Mouse (Mus musculus) liver, postnatal 0 days (tissue): ENCODE data around the gene Slc12a8. TPM values are rescaled to one million over a fixed set of nuclear protein-coding genes. Genes with fewer than 3 reads are reported as not detected.
A peak's percentile ranks its signal among the peaks of the same experiment; 100 is the strongest.

Source experiments
- ATAC-seq: fragments of 200-750 bp; cut with Nextera tagmentation; 2 replicates; pipeline ENCODE4 v1.8.0; 2017; ENCODE audit warnings: mild to moderate bottlenecking, moderate library complexity
- DNase-seq: peaks from one replicate; pipeline ENCODE4 v3.0.0-alpha.2; 2016
- H3K27ac ChIP-seq: fragments of 300-500 bp; sonication (generic); 2 replicates; pipeline ENCODE4 v1.5.1; 2014; ENCODE audit warnings: antibody characterized with exemption, moderate library complexity, mild to moderate bottlenecking, low read depth
- H3K27me3 ChIP-seq: fragments of 300-500 bp; sonication (generic); 2 replicates; pipeline ENCODE4 v1.6.1; 2014; ENCODE audit warnings: low read length, control low read depth, mixed read lengths; ENCODE audit not compliant: insufficient read depth
- H3K36me3 ChIP-seq: fragments of 300-500 bp; sonication (generic); replicated peaks from 2 replicates; pipeline ENCODE4 v1.6.1; 2014; ENCODE audit warnings: mild to moderate bottlenecking, control low read depth, low read length, moderate library complexity, mixed read lengths; ENCODE audit not compliant: insufficient read depth
- H3K4me1 ChIP-seq: fragments of 300-500 bp; sonication (generic); 2 replicates; pipeline ENCODE4 v1.6.1; 2014; ENCODE audit warnings: antibody characterized with exemption, mild to moderate bottlenecking, control low read depth; ENCODE audit not compliant: insufficient read depth
- H3K4me2 ChIP-seq: fragments of 300-500 bp; sonication (generic); 2 replicates; pipeline ENCODE4 v1.6.1; 2014; ENCODE audit warnings: low read depth, mild to moderate bottlenecking, low read length, moderate library complexity, mixed read lengths
- H3K4me3 ChIP-seq: fragments of 300-500 bp; sonication (generic); 2 replicates; pipeline ENCODE4 v1.5.1; 2014; ENCODE audit warnings: low read depth, low read length
- H3K9ac ChIP-seq: fragments of 300-500 bp; sonication (generic); replicated peaks from 2 replicates; pipeline ENCODE4 v1.6.1; 2014; ENCODE audit warnings: mild to moderate bottlenecking, moderate library complexity
- H3K9me3 ChIP-seq: fragments of 300-500 bp; sonication (generic); 2 replicates; pipeline ENCODE4 v1.6.1; 2016; ENCODE audit warnings: mild to moderate bottlenecking, control low read depth, low read length, mixed read lengths
- CTCF ChIP-seq: sonication (generic); IDR thresholded peaks from 2 replicates; pipeline ENCODE4 v1.5.1; 2016; ENCODE audit warnings: antibody characterized with exemption, low read depth
- EP300 ChIP-seq: IDR thresholded peaks from 2 replicates; pipeline ENCODE4 v1.6.1; 2016; ENCODE audit warnings: antibody characterized with exemption, low read depth, mild to moderate bottlenecking
- WGBS: fragments of 180-500 bp; shearing (Covaris S2); extraction: QIAGEN DNeasy Blood & Tissue Kit; methylation state at CpG from one replicate; pipeline ENCODE4 v1.1.7; 2014; ENCODE audit not compliant: insufficient replicate concordance; 5-methylcytosine and 5-hydroxymethylcytosine counted together
- polyA plus RNA-seq: library from polyadenylated mRNA; unstranded; fragments of >200 nt; fragmentation: Nextera tagmentation; extraction: Ambion mirVana; gene quantifications from 2 replicates; pipeline ENCODE4 v1.2.1, GENCODE M21; 2015

Slc12a8 gene
- polyA plus RNA-seq, 1 experiment from 2014 or later = 0.18 TPM

GRCm38 (mm10) chr16:33531184-33531583 lies 14.1 kb downstream of the Slc12a8 start:
- Histone ChIP-seq H3K27me3 (no peaks in the 10 kb centered on the region), H3K27ac (peak overlapping the region; percentile 6; the same call in 1 of the 2 replicates), H3K4me1 (no peaks in the 10 kb centered on the region), H3K9ac (no peak overlapping the region), H3K4me2 (no peak overlapping the region), H3K36me3 (no peaks in the 10 kb centered on the region), H3K4me3 (no peak overlapping the region), H3K9me3 (no peaks in the 10 kb centered on the region)
- TF ChIP-seq EP300 (no peak), CTCF (no peak)
- 0 out of 2 replicates have a peak, but pooled peaks have one; percentile 17 for ATAC-seq
- no peak for DNase-seq
- WGBS = 53% methylated on average over 8 of the region's 8 CpGs

- Histone ChIP-seq H3K4me1 (no peaks in the 10 kb centered on the region), H3K36me3 (no peaks in the 10 kb centered on the region), H3K9ac (no peak overlapping the region), H3K4me3 (no peak overlapping the region), H3K27ac (no peak overlapping the region), H3K9me3 (no peaks in the 10 kb centered on the region), H3K27me3 (no peaks in the 10 kb centered on the region), H3K4me2 (no peak overlapping the region)
- 54% methylated on average over 8 of the region's 8 CpGs for WGBS
- TF ChIP-seq EP300 (no peak), CTCF (no peak)
- peak; percentile 42 for DNase-seq
- no peak for ATAC-seq
These were observed 19.3 kb downstream of the Slc12a8 start for GRCm38 (mm10) chr16:33536456-33536855.

- Histone ChIP-seq H3K4me1 (no peaks in the 10 kb centered on the region), H3K4me3 (no peak overlapping the region), H3K27ac (no peak overlapping the region), H3K4me2 (no peak overlapping the region), H3K9ac (no peak overlapping the region), H3K9me3 (no peaks in the 10 kb centered on the region), H3K36me3 (no peaks in the 10 kb centered on the region), H3K27me3 (no peaks in the 10 kb centered on the region)
- WGBS = 81% methylated on average over 21 of the region's 21 CpGs
- TF ChIP-seq EP300 (no peak), CTCF (no peak)
- ATAC-seq (no peak), DNase-seq (no peak)
These were observed 20.5 kb downstream of the Slc12a8 start for GRCm38 (mm10) chr16:33537499-33538225.

GRCm38 (mm10) chr16:33544346-33544745 lies 27.2 kb downstream of the Slc12a8 start:
- 85% methylated on average over 2 of the region's 2 CpGs for WGBS

GRCm38 (mm10) chr16:33545530-33545929 lies 28.4 kb downstream of the Slc12a8 start:
- Histone ChIP-seq H3K9ac (no peak overlapping the region), H3K4me3 (no peak overlapping the region), H3K4me2 (no peak overlapping the region), H3K27me3 (no peaks in the 10 kb centered on the region), H3K36me3 (no peaks in the 10 kb centered on the region), H3K4me1 (no peaks in the 10 kb centered on the region), H3K27ac (no peak overlapping the region), H3K9me3 (no peaks in the 10 kb centered on the region)
- ATAC-seq (no peak), DNase-seq (no peak)
- no peak for TF ChIP-seq CTCF
- no peak for TF ChIP-seq EP300
- 82% methylated on average over 4 of the region's 4 CpGs for WGBS

More at GRCm38 (mm10) chr16:33544346-33544745, 27.2 kb downstream of the Slc12a8 start:
- TF ChIP-seq EP300 (no peak), CTCF (no peak)
- Histone ChIP-seq H3K36me3 (no peaks in the 10 kb centered on the region), H3K4me3 (no peak overlapping the region), H3K9ac (no peak overlapping the region), H3K4me2 (no peak overlapping the region), H3K9me3 (no peaks in the 10 kb centered on the region), H3K27ac (no peak overlapping the region), H3K27me3 (no peaks in the 10 kb centered on the region), H3K4me1 (no peaks in the 10 kb centered on the region)
- no peak for ATAC-seq
- no peak for DNase-seq

GRCm38 (mm10) chr16:33553689-33554342 lies 36.7 kb downstream of the Slc12a8 start:
- Histone ChIP-seq H3K27me3 (no peaks in the 10 kb centered on the region), H3K9me3 (no peaks in the 10 kb centered on the region), H3K36me3 (no peaks in the 10 kb centered on the region), H3K4me3 (no peak overlapping the region), H3K9ac (no peak overlapping the region), H3K27ac (no peak overlapping the region), H3K4me2 (no peak overlapping the region), H3K4me1 (no peaks in the 10 kb centered on the region)
- ATAC-seq (no peak), DNase-seq (no peak)
- 66% methylated on average over 9 of the region's 9 CpGs for WGBS
- TF ChIP-seq CTCF = no peak
- TF ChIP-seq EP300 = no peak
